Mouse (Mus musculus): ENCODE results near the gene Vapb. TPM values are rescaled to one million over a fixed set of nuclear protein-coding genes. Genes with fewer than 3 reads are reported as not detected.

Gene Vapb
- polyA plus RNA-seq, 1 experiment: 62.5 TPM

- TF ChIP-seq CTCF (IDR thresholded peaks at IDR 0.05; ENCODE audit: low read depth, low read length): no peak
- TF ChIP-seq POLR2A (IDR thresholded peaks at IDR 0.05; ENCODE audit: borderline replicate concordance, low read depth, low read length): no peak
- Histone ChIP-seq H3K27ac (ENCODE audit: insufficient read depth, low read depth, low read length) (no peak overlapping the region), H3K4me3 (ENCODE audit: insufficient read depth, low read length) (no peak overlapping the region), H3K4me1 (ENCODE audit: control insufficient read depth, insufficient read depth, low read length) (no peaks in the 10 kb centered on the region)
Measured at GRCm38 (mm10) chr2:173799513-173799912, 62.2 kb downstream of the Vapb start.

GRCm38 (mm10) chr2:173800566-173800965, 63.3 kb downstream of the Vapb start:
- no peaks in the 10 kb centered on the region for H3K4me1 ChIP-seq (ENCODE audit: control insufficient read depth, insufficient read depth, low read length)
- no peak for TF ChIP-seq CTCF (IDR thresholded peaks at IDR 0.05; ENCODE audit: low read depth, low read length)
- no peak for TF ChIP-seq POLR2A (IDR thresholded peaks at IDR 0.05; ENCODE audit: borderline replicate concordance, low read depth, low read length)
- H3K27ac ChIP-seq (ENCODE audit: insufficient read depth, low read depth, low read length): no peak overlapping the region
- no peak overlapping the region for H3K4me3 ChIP-seq (ENCODE audit: insufficient read depth, low read length)

- TF ChIP-seq CTCF (IDR thresholded peaks at IDR 0.05; ENCODE audit: low read depth, low read length): no peak
- no peak for TF ChIP-seq POLR2A (IDR thresholded peaks at IDR 0.05; ENCODE audit: borderline replicate concordance, low read depth, low read length)
- Histone ChIP-seq H3K4me3 (ENCODE audit: insufficient read depth, low read length) (no peak overlapping the region), H3K27ac (ENCODE audit: insufficient read depth, low read depth, low read length) (no peak overlapping the region), H3K4me1 (ENCODE audit: control insufficient read depth, insufficient read depth, low read length) (no peaks in the 10 kb centered on the region)
Measured at GRCm38 (mm10) chr2:173801405-173801876, 64.1 kb downstream of the Vapb start.

- H3K4me3 ChIP-seq (ENCODE audit: insufficient read depth, low read length): no peak overlapping the region
- TF ChIP-seq CTCF (IDR thresholded peaks at IDR 0.05; ENCODE audit: low read depth, low read length) (no peak), POLR2A (IDR thresholded peaks at IDR 0.05; ENCODE audit: borderline replicate concordance, low read depth, low read length) (no peak)
- no peak overlapping the region for H3K27ac ChIP-seq (ENCODE audit: insufficient read depth, low read depth, low read length)
- H3K4me1 ChIP-seq (ENCODE audit: control insufficient read depth, insufficient read depth, low read length): no peaks in the 10 kb centered on the region
Measured at GRCm38 (mm10) chr2:173802176-173802575, 64.9 kb downstream of the Vapb start.

- Histone ChIP-seq H3K4me3 (ENCODE audit: insufficient read depth, low read length) (no peak overlapping the region), H3K27ac (ENCODE audit: insufficient read depth, low read depth, low read length) (no peak overlapping the region), H3K4me1 (ENCODE audit: control insufficient read depth, insufficient read depth, low read length) (no peaks in the 10 kb centered on the region)
- TF ChIP-seq CTCF (IDR thresholded peaks at IDR 0.05; ENCODE audit: low read depth, low read length): no peak
- TF ChIP-seq POLR2A (IDR thresholded peaks at IDR 0.05; ENCODE audit: borderline replicate concordance, low read depth, low read length): no peak
Measured at GRCm38 (mm10) chr2:173802956-173803355, 65.6 kb downstream of the Vapb start.

- TF ChIP-seq POLR2A (IDR thresholded peaks at IDR 0.05; ENCODE audit: borderline replicate concordance, low read depth, low read length) (no peak), CTCF (IDR thresholded peaks at IDR 0.05; ENCODE audit: low read depth, low read length) (no peak)
- H3K4me1 ChIP-seq (ENCODE audit: control insufficient read depth, insufficient read depth, low read length): no peaks in the 10 kb centered on the region
- H3K4me3 ChIP-seq (ENCODE audit: insufficient read depth, low read length): no peak overlapping the region
- H3K27ac ChIP-seq (ENCODE audit: insufficient read depth, low read depth, low read length): no peak overlapping the region
Measured at GRCm38 (mm10) chr2:173803827-173804226, 66.5 kb downstream of the Vapb start.

GRCm38 (mm10) chr2:173806621-173807020, 69.3 kb downstream of the Vapb start:
- TF ChIP-seq CTCF (IDR thresholded peaks at IDR 0.05; ENCODE audit: low read depth, low read length): no peak
- TF ChIP-seq POLR2A (IDR thresholded peaks at IDR 0.05; ENCODE audit: borderline replicate concordance, low read depth, low read length): no peak
- H3K27ac ChIP-seq (ENCODE audit: insufficient read depth, low read depth, low read length): no peak overlapping the region
- no peaks in the 10 kb centered on the region for H3K4me1 ChIP-seq (ENCODE audit: control insufficient read depth, insufficient read depth, low read length)
- no peak overlapping the region for H3K4me3 ChIP-seq (ENCODE audit: insufficient read depth, low read length)

- Histone ChIP-seq H3K4me1 (ENCODE audit: control insufficient read depth, insufficient read depth, low read length) (no peaks in the 10 kb centered on the region), H3K4me3 (ENCODE audit: insufficient read depth, low read length) (no peak overlapping the region), H3K27ac (ENCODE audit: insufficient read depth, low read depth, low read length) (no peak overlapping the region)
- TF ChIP-seq POLR2A (IDR thresholded peaks at IDR 0.05; ENCODE audit: borderline replicate concordance, low read depth, low read length) (no peak), CTCF (IDR thresholded peaks at IDR 0.05; ENCODE audit: low read depth, low read length) (no peak)
Measured at GRCm38 (mm10) chr2:173808942-173809341, 71.6 kb downstream of the Vapb start.

GRCm38 (mm10) chr2:173810036-173810850, 72.9 kb downstream of the Vapb start:
- Histone ChIP-seq H3K27ac (ENCODE audit: insufficient read depth, low read depth, low read length) (no peak overlapping the region), H3K4me3 (ENCODE audit: insufficient read depth, low read length) (no peak overlapping the region), H3K4me1 (ENCODE audit: control insufficient read depth, insufficient read depth, low read length) (no peaks in the 10 kb centered on the region)
- no peak for TF ChIP-seq CTCF (IDR thresholded peaks at IDR 0.05; ENCODE audit: low read depth, low read length)
- no peak for TF ChIP-seq POLR2A (IDR thresholded peaks at IDR 0.05; ENCODE audit: borderline replicate concordance, low read depth, low read length)

- TF ChIP-seq POLR2A (IDR thresholded peaks at IDR 0.05; ENCODE audit: borderline replicate concordance, low read depth, low read length): no peak
- no peak for TF ChIP-seq CTCF (IDR thresholded peaks at IDR 0.05; ENCODE audit: low read depth, low read length)
- Histone ChIP-seq H3K4me1 (ENCODE audit: control insufficient read depth, insufficient read depth, low read length) (no peaks in the 10 kb centered on the region), H3K4me3 (ENCODE audit: insufficient read depth, low read length) (no peak overlapping the region), H3K27ac (ENCODE audit: insufficient read depth, low read depth, low read length) (no peak overlapping the region)
Measured at GRCm38 (mm10) chr2:173810851-173811130, 73.5 kb downstream of the Vapb start.
